Mouse (Mus musculus) common myeloid progenitor, adult 5-6 weeks (primary cell): ENCODE measurements around the gene Lmf1. TPM values are rescaled to one million over a fixed set of nuclear protein-coding genes. Genes with fewer than 3 reads are reported as not detected.

Experiments used
- ATAC-seq: replicated peaks from 2 replicates; pipeline ENCODE4 v1.8.0; 2016; ENCODE audit warnings: low read depth, mild to moderate bottlenecking, moderate TSS enrichment, inconsistent platforms; ENCODE audit not compliant: poor library complexity, severe bottlenecking
- total RNA-seq: library from RNA; stranded (forward); fragments of 200-1000, 187-1606 nt; gene quantifications from 2 replicates; pipeline ENCODE4 v1.2.3, GENCODE M21; 2017

The Lmf1 gene
- total RNA-seq, 1 experiment from 2014 or later, result 9.0 TPM

GRCm38 (mm10) chr17:25595495-25595894 lies 16.6 kb downstream of the Lmf1 start:
- no peak for ATAC-seq

GRCm38 (mm10) chr17:25597537-25597936 lies 18.7 kb downstream of the Lmf1 start:
- no peak for ATAC-seq

GRCm38 (mm10) chr17:25602366-25602765 lies 23.5 kb downstream of the Lmf1 start:
- ATAC-seq, result no peak

- ATAC-seq, result no peak
These were observed 25.3 kb downstream of the Lmf1 start for GRCm38 (mm10) chr17:25604234-25604633.

GRCm38 (mm10) chr17:25608137-25608785 lies 29.4 kb downstream of the Lmf1 start:
- ATAC-seq, result no peak

GRCm38 (mm10) chr17:25608821-25609505 lies 30.1 kb downstream of the Lmf1 start:
- no peak for ATAC-seq

- ATAC-seq, result no peak
These were observed 30.6 kb downstream of the Lmf1 start for GRCm38 (mm10) chr17:25609506-25609828.

- ATAC-seq, result no peak
These were observed 31.3 kb downstream of the Lmf1 start for GRCm38 (mm10) chr17:25610151-25610550.

GRCm38 (mm10) chr17:25612537-25612936 lies 33.7 kb downstream of the Lmf1 start:
- ATAC-seq, result no peak

GRCm38 (mm10) chr17:25613323-25613722 lies 34.4 kb downstream of the Lmf1 start:
- no peak for ATAC-seq

GRCm38 (mm10) chr17:25614723-25615510 lies 36.0 kb downstream of the Lmf1 start:
- ATAC-seq, result no peak

GRCm38 (mm10) chr17:25618508-25619056 lies 39.7 kb downstream of the Lmf1 start:
- ATAC-seq, result no peak

GRCm38 (mm10) chr17:25623441-25623840 lies 44.6 kb downstream of the Lmf1 start:
- ATAC-seq, result no peak

GRCm38 (mm10) chr17:25623935-25624334 lies 45.0 kb downstream of the Lmf1 start:
- no peak for ATAC-seq

- no peak for ATAC-seq
These were observed 45.7 kb downstream of the Lmf1 start for GRCm38 (mm10) chr17:25624446-25625119.

GRCm38 (mm10) chr17:25625282-25625681 lies 46.4 kb downstream of the Lmf1 start:
- ATAC-seq, result no peak

- no peak for ATAC-seq
These were observed 47.5 kb downstream of the Lmf1 start for GRCm38 (mm10) chr17:25626196-25627043.

- ATAC-seq, result no peak
These were observed 51.4 kb downstream of the Lmf1 start for GRCm38 (mm10) chr17:25630313-25630712.

- no peak for ATAC-seq
These were observed 55.2 kb downstream of the Lmf1 start for GRCm38 (mm10) chr17:25634070-25634469.
